Comparison of ENCODE assay signal across 20 mouse cellular contexts in the genomic region with DNA sequence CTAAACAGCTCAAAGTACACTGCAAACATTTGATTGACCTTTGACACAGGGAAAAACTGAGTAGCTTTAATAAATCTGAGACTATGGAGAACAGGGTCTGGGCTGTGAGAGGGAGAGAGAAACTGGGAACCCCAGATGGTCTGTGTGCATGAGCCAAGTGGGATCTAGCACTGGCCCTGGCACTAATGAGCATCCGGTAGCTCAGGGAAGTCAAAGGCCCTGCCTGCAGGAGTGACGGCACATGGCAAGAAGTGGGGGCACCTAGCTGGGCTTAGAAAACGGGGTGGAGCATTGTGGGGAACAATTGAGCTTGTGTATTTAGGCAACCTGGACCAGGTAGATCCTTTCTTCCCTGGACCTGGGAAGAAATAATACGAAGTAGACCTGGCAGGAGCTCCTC. TPM values are rescaled to one million over a fixed set of nuclear protein-coding genes. Genes with fewer than 3 reads are reported as not detected.
DNase-seq lines count a peak whose midpoint lies in the region; ATAC-seq lines count a peak whose summit lies in the region.
"Had no signal": no experiment of that assay in that cellular context is flagged by ENCODE, and none has a peak within 500 bp of the region (broad histone marks: within the 10 kb centered on the region; RNA-seq: fewer than 3 reads in every experiment).

No protein-coding gene starts in this region.

- no peak overlapping the region for H3K4me2 ChIP-seq in liver, embryonic 16.5 days (ENCODE audit: low read depth, low read length)
- H3K4me2 ChIP-seq in liver, embryonic 11.5 days, result no peak overlapping the region
- H3K4me2 ChIP-seq in hindbrain, embryonic 13.5 days, result no peak overlapping the region
- H3K4me2 ChIP-seq: embryonic facial prominence, embryonic 15.5 days; hindbrain, embryonic 14.5 days had no signal

- H3K36me3 ChIP-seq in liver, embryonic 16.5 days (ENCODE audit: control insufficient read depth, insufficient read depth), result no peaks in the 10 kb centered on the region
- H3K36me3 ChIP-seq in liver, embryonic 11.5 days (ENCODE audit: control insufficient read depth, insufficient read depth, low read length), result no peaks in the 10 kb centered on the region
- H3K36me3 ChIP-seq in hindbrain, embryonic 13.5 days, result no peaks in the 10 kb centered on the region
- H3K36me3 ChIP-seq: embryonic facial prominence, embryonic 15.5 days; forebrain, embryonic 10.5 days; heart, embryonic 10.5 days had no signal

- H3K27ac ChIP-seq in liver, embryonic 16.5 days (ENCODE audit: low read length), result peak overlapping the region; percentile 39; the same call in 1 of the 2 replicates
- no peak overlapping the region for H3K27ac ChIP-seq in liver, embryonic 11.5 days (ENCODE audit: low read depth, low read length)
- no peak overlapping the region for H3K27ac ChIP-seq in hindbrain, embryonic 13.5 days
- H3K27ac ChIP-seq: heart, embryonic 10.5 days; hindbrain, embryonic 14.5 days had no signal

- no peak overlapping the region for H3K9ac ChIP-seq in liver, embryonic 16.5 days (ENCODE audit: low read depth, low read length)
- H3K9ac ChIP-seq in liver, embryonic 11.5 days (ENCODE audit: low read depth, low read length), result no peak overlapping the region
- H3K9ac ChIP-seq in hindbrain, embryonic 13.5 days, result no peak overlapping the region
- H3K9ac ChIP-seq: embryonic facial prominence, embryonic 15.5 days; hindbrain, embryonic 14.5 days had no signal

- 61% methylated on average over 4 of the region's 4 CpGs for WGBS in liver, embryonic 16.5 days (ENCODE audit: insufficient replicate concordance)
- 85% methylated on average over 4 of the region's 4 CpGs for WGBS in liver, embryonic 11.5 days
- WGBS in hindbrain, embryonic 13.5 days, result 79% methylated on average over 4 of the region's 4 CpGs

- peak; percentile 67 for DNase-seq in cerebellum, adult 11-12 months
- DNase-seq in cerebellum, adult 11 months, result no peak
- DNase-seq in liver, embryonic 11.5 days (ENCODE audit: low spot score), result no peak
- peak; percentile 84 for DNase-seq in brain, adult 2 months (ENCODE audit: low read depth, low spot score)
- peak; percentile 58 to 65 for DNase-seq in cerebellum, postnatal 14 days
- DNase-seq in adrenal gland, adult 18-20 months (ENCODE audit: low spot score in 2 of 2), result no peak
- DNase-seq: embryo, embryonic 11 days; gastrocnemius, postnatal 36 days; heart, postnatal 10 days; kidney, adult 11 months; kidney, postnatal 10 days; midbrain, embryonic 14.5 days; right cerebral cortex, postnatal 4 days; thymus, adult 18-20 months had no signal

- H3K4me3 ChIP-seq in liver, embryonic 16.5 days (ENCODE audit: low read depth, low read length), result no peak overlapping the region
- no peak overlapping the region for H3K4me3 ChIP-seq in liver, embryonic 11.5 days (ENCODE audit: low read depth, low read length)
- no peak overlapping the region for H3K4me3 ChIP-seq in hindbrain, embryonic 13.5 days
- H3K4me3 ChIP-seq: embryonic facial prominence, embryonic 15.5 days; forebrain, embryonic 10.5 days; heart, embryonic 10.5 days had no signal

- no peaks in the 10 kb centered on the region for H3K27me3 ChIP-seq in liver, embryonic 16.5 days (ENCODE audit: control insufficient read depth, insufficient read depth, low read depth, low read length)
- H3K27me3 ChIP-seq in liver, embryonic 11.5 days (replicated peaks; ENCODE audit: control insufficient read depth, insufficient read depth, low read length), result no peaks in the 10 kb centered on the region
- no peaks in the 10 kb centered on the region for H3K27me3 ChIP-seq in hindbrain, embryonic 13.5 days
- H3K27me3 ChIP-seq: embryonic facial prominence, embryonic 15.5 days had no signal

- ATAC-seq in liver, embryonic 16.5 days (ENCODE audit: low read depth), result no peak
- ATAC-seq in liver, embryonic 11.5 days (replicated peaks; ENCODE audit: low FRiP score), result no peak
- no peak for ATAC-seq in hindbrain, embryonic 13.5 days (ENCODE audit: low FRiP score)

- no peaks in the 10 kb centered on the region for H3K9me3 ChIP-seq in liver, embryonic 16.5 days (replicated peaks; ENCODE audit: control insufficient read depth, low read length)
- H3K9me3 ChIP-seq in liver, embryonic 11.5 days (ENCODE audit: control insufficient read depth, low read length), result no peaks in the 10 kb centered on the region
- no peaks in the 10 kb centered on the region for H3K9me3 ChIP-seq in hindbrain, embryonic 13.5 days
- H3K9me3 ChIP-seq: embryonic facial prominence, embryonic 15.5 days; forebrain, embryonic 10.5 days; heart, embryonic 10.5 days had no signal

- peaks cover 12% of the 10 kb centered on the region for H3K4me1 ChIP-seq in liver, embryonic 16.5 days (ENCODE audit: control insufficient read depth, low read depth, low read length)
- no peaks in the 10 kb centered on the region; the same call in 1 of the 2 replicates for H3K4me1 ChIP-seq in liver, embryonic 11.5 days (replicated peaks; ENCODE audit: control insufficient read depth, insufficient read depth, low read length)
- H3K4me1 ChIP-seq in hindbrain, embryonic 13.5 days (replicated peaks), result no peaks in the 10 kb centered on the region

RNA-seq across cellular contexts. Expression of gene Tgfa, which starts 25.1 kb away (rescaled TPM):
- 2.3 and 2.4 TPM in 2 replicates for polyA plus RNA-seq in liver, embryonic 16.5 days (2015; fragmentation: Nextera tagmentation; extraction: Ambion mirVana)
- 0.99 and 1.2 TPM in 2 replicates for polyA plus RNA-seq in liver, embryonic 11.5 days (2014; fragmentation: Nextera tagmentation; extraction: Ambion mirVana)
- 9.5 and 9.6 TPM in 2 replicates for polyA plus RNA-seq in hindbrain, embryonic 13.5 days (2015; fragmentation: Nextera tagmentation; extraction: Ambion mirVana)
- total RNA-seq in adrenal gland, adult 18-20 months (2021), result 10 to 100 TPM in 1 of 2 experiments, 1 to 10 TPM in 1; 5.1 to 14.0 TPM

Comparison
In these comparisons a context has a peak if more than half of its experiments do, and no peak if none do; other contexts are left out.
1. DNase-seq: peak in cerebellum, adult 11-12 months (single experiment), brain, adult 2 months (single experiment) and cerebellum, postnatal 14 days (2 of 2); none in cerebellum, adult 11 months (single experiment), liver, embryonic 11.5 days (single experiment) and adrenal gland, adult 18-20 months (0 of 2).